Mouse (Mus musculus): ENCODE measurements around the gene Frs3. TPM values are rescaled to one million over a fixed set of nuclear protein-coding genes. Genes with fewer than 3 reads are reported as not detected.

Gene Frs3
- polyA plus RNA-seq, 1 experiment from 2014 or later = 5.5 TPM

DNA sequence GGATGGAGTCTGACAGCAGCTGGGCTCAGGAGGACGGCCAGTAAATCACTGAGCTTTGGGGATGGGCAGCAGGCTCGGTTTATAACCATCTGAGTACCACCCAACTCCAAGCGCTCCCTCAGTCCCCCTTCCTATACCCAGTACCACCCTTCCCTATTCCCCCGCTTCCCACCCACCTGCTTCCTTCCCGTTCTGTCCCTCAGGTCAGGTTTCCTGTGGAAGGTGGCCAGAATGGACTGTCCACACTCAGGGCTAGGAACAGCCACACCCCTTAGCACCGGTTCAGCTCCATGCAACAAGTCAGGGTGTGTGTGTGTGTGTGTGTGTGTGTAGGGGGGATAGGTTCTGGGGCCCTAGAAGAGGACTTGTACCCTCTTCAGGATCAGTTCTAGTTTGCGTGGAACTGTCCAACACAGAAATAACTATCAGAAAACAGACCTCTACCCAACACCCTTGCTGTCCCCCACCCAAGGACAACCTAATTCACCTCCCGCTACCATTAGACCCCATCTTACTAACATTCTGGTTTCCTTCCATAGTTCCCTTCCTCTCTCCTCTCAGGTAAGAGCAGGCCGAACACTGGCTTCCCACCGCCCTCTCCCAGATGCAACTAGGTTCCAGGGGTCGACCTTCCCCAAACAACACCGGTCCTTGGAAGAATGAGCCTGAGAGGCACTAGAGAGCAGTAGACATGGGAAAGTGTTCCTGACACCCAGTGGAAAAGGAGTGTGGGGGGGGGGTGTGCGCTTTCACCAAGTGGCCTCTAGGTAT lies 5.0 kb downstream of the Frs3 start:
- Histone ChIP-seq H3K4me2 (replicated peaks) (peak overlapping the region; percentile 89), H3K27ac (replicated peaks) (no peak overlapping the region), H3K4me3 (replicated peaks) (peak overlapping the region; percentile 79), H3K4me1 (peaks cover 23% of the 10 kb centered on the region), H3K9me3 (replicated peaks) (no peaks in the 10 kb centered on the region), H3K27me3 (no peaks in the 10 kb centered on the region), H3K36me3 (0 out of 2 replicates have a peak, but pooled peaks cover under 1% of the 10 kb centered on the region), H3K9ac (peak overlapping the region; percentile 78)
- ATAC-seq (ENCODE audit: insufficient number of reproducible peaks, low FRiP score, low TSS enrichment, low read depth) = no peak
- WGBS = 41% methylated on average over 13 of the region's 13 CpGs

DNA sequence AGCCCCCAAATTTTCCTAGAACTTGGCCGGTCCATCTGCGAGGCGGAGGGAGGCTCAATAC lies 5.4 kb downstream of the Frs3 start, which contains the start of gene Gm21981:
Gene Gm21981 (minus strand): TSS at position 14 of the 61 bp plus-strand sequence.
- Histone ChIP-seq H3K4me3 (replicated peaks) (peak within 1 kb of the TSS; percentile 79), H3K4me2 (replicated peaks) (peak within 1 kb of the TSS; percentile 89), H3K9ac (peak within 1 kb of the TSS; percentile 78), H3K27me3 (no peaks in the 10 kb centered on the region), H3K36me3 (0 out of 2 replicates have a peak, but pooled peaks cover 5% of the 10 kb centered on the region), H3K4me1 (peaks cover 21% of the 10 kb centered on the region), H3K27ac (replicated peaks) (peak within 1 kb of the TSS; percentile 45), H3K9me3 (replicated peaks) (no peaks in the 10 kb centered on the region)
- 0% methylated on average over 3 of the region's 3 CpGs for WGBS
- ATAC-seq (ENCODE audit: insufficient number of reproducible peaks, low FRiP score, low TSS enrichment, low read depth) = no peak

- ATAC-seq (ENCODE audit: insufficient number of reproducible peaks, low FRiP score, low TSS enrichment, low read depth) = peak; percentile 94
- H3K36me3 ChIP-seq = peaks cover 9% of the 10 kb centered on the region; the same call in 1 of the 2 replicates
- peak within 1 kb of the TSS; percentile 79 for H3K4me3 ChIP-seq (replicated peaks)
- H3K9me3 ChIP-seq (replicated peaks) = no peaks in the 10 kb centered on the region
- no peaks in the 10 kb centered on the region for H3K27me3 ChIP-seq
- H3K4me2 ChIP-seq (replicated peaks) = peak within 1 kb of the TSS; percentile 89
- WGBS = under 1% methylated on average over 81 of the region's 82 CpGs
- peaks cover 16% of the 10 kb centered on the region for H3K4me1 ChIP-seq
- peak within 1 kb of the TSS; percentile 45 for H3K27ac ChIP-seq (replicated peaks)
- H3K9ac ChIP-seq = peak within 1 kb of the TSS; percentile 78
These were observed 5.9 kb downstream of the Frs3 start, which contains the start of gene Prickle4 for GRCm38 (mm10) chr17:47694503-47695336. Gene Prickle4 (minus strand): TSS chr17:47694736.

DNA sequence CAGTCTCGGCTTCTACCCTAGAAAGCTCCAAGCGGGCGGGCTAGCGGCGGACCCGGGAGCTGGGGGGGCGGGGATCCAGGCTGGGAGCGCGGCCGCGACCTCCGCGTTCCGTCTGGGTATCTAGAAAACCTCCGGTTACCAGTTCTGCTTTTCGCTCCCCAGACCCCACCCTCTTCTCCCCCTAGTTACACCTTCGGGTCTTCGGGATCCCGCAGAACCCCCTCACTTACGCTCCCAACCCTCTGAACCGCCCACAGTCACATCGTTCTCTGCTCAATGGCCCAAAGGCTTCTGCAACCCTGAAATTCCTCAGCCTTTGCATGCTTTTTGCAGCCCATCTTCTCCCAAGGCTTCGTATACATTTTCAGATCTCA lies 6.5 kb downstream of the Frs3 start:
- H3K36me3 ChIP-seq = peaks cover 15% of the 10 kb centered on the region; the same call in 1 of the 2 replicates
- peak overlapping the region; percentile 79 for H3K4me3 ChIP-seq (replicated peaks)
- no peaks in the 10 kb centered on the region for H3K9me3 ChIP-seq (replicated peaks)
- peak overlapping the region; percentile 78 for H3K9ac ChIP-seq
- no peaks in the 10 kb centered on the region for H3K27me3 ChIP-seq
- H3K27ac ChIP-seq (replicated peaks) = peak overlapping the region; percentile 45
- H3K4me1 ChIP-seq = peaks cover 13% of the 10 kb centered on the region
- H3K4me2 ChIP-seq (replicated peaks) = peak overlapping the region; percentile 89
- WGBS = under 1% methylated on average over 16 of the region's 23 CpGs
- ATAC-seq (ENCODE audit: insufficient number of reproducible peaks, low FRiP score, low TSS enrichment, low read depth) = no peak

- H3K27me3 ChIP-seq = no peaks in the 10 kb centered on the region; the same call in 1 of the 2 replicates
- peaks cover 40% of the 10 kb centered on the region for H3K36me3 ChIP-seq
- H3K4me1 ChIP-seq = peaks cover 22% of the 10 kb centered on the region
- no peaks in the 10 kb centered on the region for H3K9me3 ChIP-seq (replicated peaks)
- 86% methylated on average over 10 of the region's 10 CpGs for WGBS
- H3K27ac ChIP-seq (replicated peaks) = no peak overlapping the region
- no peak overlapping the region for H3K9ac ChIP-seq
- no peak for ATAC-seq (ENCODE audit: insufficient number of reproducible peaks, low FRiP score, low TSS enrichment, low read depth)
- no peak overlapping the region for H3K4me2 ChIP-seq (replicated peaks)
- no peak overlapping the region for H3K4me3 ChIP-seq (replicated peaks)
These were observed 9.3 kb downstream of the Frs3 start for GRCm38 (mm10) chr17:47698156-47698555.

GRCm38 (mm10) chr17:47699055-47699454 lies 10.2 kb downstream of the Frs3 start:
- 68% methylated on average over 2 of the region's 2 CpGs for WGBS
- no peak for ATAC-seq (ENCODE audit: insufficient number of reproducible peaks, low FRiP score, low TSS enrichment, low read depth)

GRCm38 (mm10) chr17:47701793-47702192 lies 13.0 kb downstream of the Frs3 start:
- H3K27ac ChIP-seq (replicated peaks) = no peak overlapping the region
- ATAC-seq (ENCODE audit: insufficient number of reproducible peaks, low FRiP score, low TSS enrichment, low read depth) = no peak
- H3K9ac ChIP-seq = no peak overlapping the region
- no peak overlapping the region for H3K4me2 ChIP-seq (replicated peaks)
- WGBS = 74% methylated on average over 9 of the region's 9 CpGs
- H3K4me3 ChIP-seq (replicated peaks) = no peak overlapping the region
- no peaks in the 10 kb centered on the region for H3K9me3 ChIP-seq (replicated peaks)
- H3K4me1 ChIP-seq = peaks cover 12% of the 10 kb centered on the region
- no peaks in the 10 kb centered on the region; the same call in 1 of the 2 replicates for H3K27me3 ChIP-seq
- peaks cover 47% of the 10 kb centered on the region for H3K36me3 ChIP-seq

More at GRCm38 (mm10) chr17:47699055-47699454, 10.2 kb downstream of the Frs3 start:
- Histone ChIP-seq H3K27me3 (no peaks in the 10 kb centered on the region; the same call in 1 of the 2 replicates), H3K27ac (replicated peaks) (no peak overlapping the region), H3K4me1 (peaks cover 23% of the 10 kb centered on the region), H3K4me3 (replicated peaks) (no peak overlapping the region), H3K9ac (no peak overlapping the region), H3K9me3 (replicated peaks) (no peaks in the 10 kb centered on the region), H3K4me2 (replicated peaks) (no peak overlapping the region), H3K36me3 (peaks cover 47% of the 10 kb centered on the region)

DNA sequence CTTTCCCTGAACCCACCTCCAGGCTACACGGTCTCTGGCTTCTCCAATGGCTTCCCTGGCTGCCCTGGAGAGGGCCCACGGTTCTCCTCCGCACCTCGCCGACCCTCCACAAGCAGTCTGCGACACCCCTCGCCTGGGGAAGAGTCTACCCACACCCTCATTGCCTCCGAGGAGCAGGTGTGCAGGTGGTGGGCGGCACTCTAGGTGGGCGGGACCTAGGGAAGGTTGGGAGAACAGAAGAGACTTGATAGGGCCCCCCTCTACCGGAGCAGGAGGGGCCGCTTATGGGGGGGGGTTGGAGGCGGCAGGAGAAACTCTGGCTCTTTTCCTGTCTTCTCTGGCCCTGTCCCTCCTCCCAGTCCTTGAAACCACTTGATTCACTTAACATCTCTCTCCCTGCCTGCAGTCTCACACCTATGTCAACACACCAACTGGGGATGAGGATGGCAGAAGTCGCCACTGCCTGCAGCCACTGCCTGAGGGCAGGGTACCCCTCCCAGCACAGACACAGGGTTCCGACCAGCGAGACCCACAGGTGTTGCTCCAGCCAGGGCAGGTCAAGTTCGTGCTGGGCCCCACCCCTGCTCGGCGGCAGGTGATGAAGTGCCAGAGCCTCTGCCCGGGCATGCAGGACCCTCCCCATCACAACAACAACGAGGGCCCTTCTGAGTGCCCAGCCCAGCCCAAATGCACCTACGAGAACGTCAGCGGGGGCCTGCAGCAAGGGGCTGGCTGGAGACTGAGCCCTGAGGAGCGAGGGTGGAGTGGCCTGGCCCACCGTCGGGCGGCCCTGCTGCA lies 13.9 kb downstream of the Frs3 start:
- Histone ChIP-seq H3K4me2 (replicated peaks) (0 out of 2 replicates have a peak overlapping the region, but pooled peaks have one; percentile 6), H3K9ac (no peak overlapping the region), H3K36me3 (peaks cover 47% of the 10 kb centered on the region), H3K27me3 (no peaks in the 10 kb centered on the region; the same call in 1 of the 2 replicates), H3K27ac (replicated peaks) (no peak overlapping the region), H3K9me3 (replicated peaks) (no peaks in the 10 kb centered on the region), H3K4me3 (replicated peaks) (no peak overlapping the region), H3K4me1 (peaks cover 12% of the 10 kb centered on the region)
- ATAC-seq (ENCODE audit: insufficient number of reproducible peaks, low FRiP score, low TSS enrichment, low read depth) = no peak
- 39% methylated on average over 28 of the region's 28 CpGs for WGBS

GRCm38 (mm10) chr17:47703556-47703955 lies 14.7 kb downstream of the Frs3 start:
- H3K27ac ChIP-seq (replicated peaks) = no peak overlapping the region
- 0 out of 2 replicates have a peak overlapping the region, but pooled peaks have one; percentile 6 for H3K4me2 ChIP-seq (replicated peaks)
- 31% methylated on average over 20 of the region's 20 CpGs for WGBS
- H3K4me1 ChIP-seq = peaks cover 12% of the 10 kb centered on the region
- H3K9ac ChIP-seq = no peak overlapping the region
- H3K36me3 ChIP-seq = peaks cover 47% of the 10 kb centered on the region
- H3K4me3 ChIP-seq (replicated peaks) = no peak overlapping the region
- no peaks in the 10 kb centered on the region; the same call in 1 of the 2 replicates for H3K27me3 ChIP-seq
- H3K9me3 ChIP-seq (replicated peaks) = no peaks in the 10 kb centered on the region
- no peak for ATAC-seq (ENCODE audit: insufficient number of reproducible peaks, low FRiP score, low TSS enrichment, low read depth)

DNA sequence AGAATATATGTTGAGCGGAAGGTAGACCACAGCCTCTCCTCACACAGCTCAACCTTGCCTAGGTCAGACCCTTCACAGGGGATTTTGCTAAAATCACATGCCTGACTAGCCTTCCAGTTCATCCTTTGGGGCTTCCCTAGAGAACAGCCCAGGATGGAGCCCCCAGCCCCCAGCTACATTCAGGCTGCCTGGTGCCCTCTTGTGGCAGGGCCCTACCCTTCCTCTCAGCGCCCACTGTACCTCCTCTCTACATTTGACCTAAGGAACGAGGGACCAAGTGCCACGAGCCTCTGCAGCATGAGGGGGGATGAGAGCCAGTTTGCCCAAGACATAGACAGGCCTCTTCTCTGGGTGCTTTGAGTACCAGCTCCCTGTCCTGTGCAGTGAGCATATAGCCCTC lies 15.9 kb downstream of the Frs3 start:
- peaks cover 12% of the 10 kb centered on the region for H3K4me1 ChIP-seq
- 84% methylated on average over 4 of the region's 4 CpGs for WGBS
- H3K4me3 ChIP-seq (replicated peaks) = no peak overlapping the region
- H3K9me3 ChIP-seq (replicated peaks) = no peaks in the 10 kb centered on the region
- no peak for ATAC-seq (ENCODE audit: insufficient number of reproducible peaks, low FRiP score, low TSS enrichment, low read depth)
- no peak overlapping the region for H3K27ac ChIP-seq (replicated peaks)
- no peak overlapping the region for H3K4me2 ChIP-seq (replicated peaks)
- H3K9ac ChIP-seq = no peak overlapping the region
- H3K36me3 ChIP-seq = peaks cover 38% of the 10 kb centered on the region
- no peaks in the 10 kb centered on the region; the same call in 1 of the 2 replicates for H3K27me3 ChIP-seq

GRCm38 (mm10) chr17:47706196-47706595 lies 17.4 kb downstream of the Frs3 start:
- no peaks in the 10 kb centered on the region; the same call in none of the 2 replicates for H3K27me3 ChIP-seq
- no peaks in the 10 kb centered on the region for H3K9me3 ChIP-seq (replicated peaks)
- no peak overlapping the region for H3K27ac ChIP-seq (replicated peaks)
- 44% methylated on average over 1 of the region's 1 CpGs for WGBS
- peaks cover 12% of the 10 kb centered on the region for H3K4me1 ChIP-seq
- H3K9ac ChIP-seq = no peak overlapping the region
- H3K4me3 ChIP-seq (replicated peaks) = no peak overlapping the region
- ATAC-seq (ENCODE audit: insufficient number of reproducible peaks, low FRiP score, low TSS enrichment, low read depth) = no peak
- peaks cover 25% of the 10 kb centered on the region for H3K36me3 ChIP-seq
- no peak overlapping the region for H3K4me2 ChIP-seq (replicated peaks)

Measured in embryonic facial prominence, embryonic 15.5 days (tissue).